Mouse (Mus musculus): ENCODE results near the gene Plch2. TPM values are rescaled to one million over a fixed set of nuclear protein-coding genes. Genes with fewer than 3 reads are reported as not detected.

Gene Plch2
- total and polyA plus RNA-seq, 3 experiments, result 0.85 to 1.1 TPM; not detected in 1

DNA sequence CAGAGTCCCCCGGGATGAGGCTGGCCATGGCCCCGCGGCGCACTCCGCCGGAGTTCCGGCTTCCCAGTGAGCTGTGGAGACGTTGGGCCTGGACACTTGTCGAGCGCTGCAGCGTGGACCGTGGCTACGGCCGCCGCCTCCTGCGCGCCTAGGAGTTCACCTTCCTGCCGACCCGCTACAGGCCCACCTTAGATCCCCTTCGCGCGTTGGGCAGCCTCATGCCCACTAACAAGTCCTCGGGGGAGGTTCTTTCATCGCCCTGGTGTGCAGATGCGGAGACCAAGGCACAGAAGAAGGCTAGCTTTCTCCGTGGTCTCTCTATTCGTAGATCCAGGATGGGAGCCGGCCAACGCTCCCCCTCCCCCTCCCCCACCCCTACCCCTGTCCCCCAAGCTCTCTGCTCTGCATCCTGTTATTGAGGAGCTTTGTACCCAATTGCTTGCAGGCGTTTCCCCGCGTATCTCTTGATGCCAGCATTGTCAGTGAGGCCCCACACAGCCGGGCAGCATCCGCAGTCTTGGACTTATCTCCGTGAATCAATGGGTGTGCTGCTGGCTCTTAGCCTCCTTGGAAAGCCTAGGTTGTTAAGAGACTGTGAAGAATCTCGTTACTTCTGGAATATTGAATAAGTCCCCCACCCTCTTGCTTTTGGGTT, 91.9 kb downstream of the Plch2 start (continued):
- no peak; a peak in 1 of 4 replicates for TF ChIP-seq POLR2A (IDR thresholded peaks at IDR 0.05; ENCODE audit: control insufficient read depth in 1 of 2, insufficient read depth in 1 of 2, low read depth in 1 of 2, low read length in 2 of 2, poor library complexity in 1 of 2)
- TF ChIP-seq CHD2 (IDR thresholded peaks at IDR 0.05; ENCODE audit: low read length), result no peak
- no peak; the same call in 1 of the 2 replicates for TF ChIP-seq KAT2A (conservative IDR thresholded peaks at IDR 0.05; ENCODE audit: low read depth, low read length)
- no peak for TF ChIP-seq UBTF (IDR thresholded peaks at IDR 0.05; ENCODE audit: borderline replicate concordance, insufficient read depth, low read depth, low read length)
- TF ChIP-seq ZNF384 (IDR thresholded peaks at IDR 0.05; ENCODE audit: low read depth, low read length), result no peak
- peak; percentile 40; the same call in 1 of the 2 replicates for TF ChIP-seq CHD1 (IDR thresholded peaks at IDR 0.05; ENCODE audit: low read depth, low read length)
- peak; percentile 50 for TF ChIP-seq TAL1 (IDR thresholded peaks at IDR 0.05; ENCODE audit: low read length)
- TF ChIP-seq ETS1 (IDR thresholded peaks at IDR 0.05; ENCODE audit: low read depth, low read length), result peak; percentile 62; the same call in 1 of the 2 replicates
- TF ChIP-seq USF2 (IDR thresholded peaks at IDR 0.05; ENCODE audit: borderline replicate concordance in 1 of 2, insufficient read depth in 1 of 2, low read depth in 1 of 2, low read length in 2 of 2), result no peak
- no peak for TF ChIP-seq CTCF (IDR thresholded peaks at IDR 0.05 in 2 of 3, conservative IDR thresholded peaks at IDR 0.05 in 1 of 3; ENCODE audit: control insufficient read depth in 1 of 3, insufficient read depth in 1 of 3, low read depth in 2 of 3, low read length in 3 of 3, poor library complexity in 1 of 3, severe bottlenecking in 1 of 3)
- no peak for TF ChIP-seq RAD21 (IDR thresholded peaks at IDR 0.05; ENCODE audit: low read depth, low read length)
- TF ChIP-seq EP300 (IDR thresholded peaks at IDR 0.05; ENCODE audit: low read depth in 1 of 2, low read length in 2 of 2), result peak in 1 of 2 experiments; percentile 82; a peak in 3 of 4 replicates
- peak; percentile 35; the same call in 1 of the 2 replicates for TF ChIP-seq HCFC1 (IDR thresholded peaks at IDR 0.05; ENCODE audit: low read depth, low read length)
- TF ChIP-seq ZKSCAN1 (IDR thresholded peaks at IDR 0.05; ENCODE audit: low read depth, low read length), result no peak
- TF ChIP-seq TCF12 (IDR thresholded peaks at IDR 0.05; ENCODE audit: low read depth, low read length), result peak; percentile 79
- no peak for TF ChIP-seq NRF1 (IDR thresholded peaks at IDR 0.05; ENCODE audit: insufficient read depth, low read depth, low read length, poor library complexity, severe bottlenecking)
- TF ChIP-seq JUND (IDR thresholded peaks at IDR 0.05; ENCODE audit: low read depth, low read length), result no peak
- peak; percentile 35; the same call in 1 of the 2 replicates for TF ChIP-seq RCOR1 (IDR thresholded peaks at IDR 0.05; ENCODE audit: low read depth, low read length)
- no peak for TF ChIP-seq ZC3H11A (IDR thresholded peaks at IDR 0.05; ENCODE audit: low read depth, low read length)
- peak; percentile 25; the same call in 1 of the 2 replicates for TF ChIP-seq TBP (IDR thresholded peaks at IDR 0.05; ENCODE audit: low read depth, low read length)
- no peak for TF ChIP-seq USF1 (IDR thresholded peaks at IDR 0.05; ENCODE audit: low read depth, low read length)

DNA sequence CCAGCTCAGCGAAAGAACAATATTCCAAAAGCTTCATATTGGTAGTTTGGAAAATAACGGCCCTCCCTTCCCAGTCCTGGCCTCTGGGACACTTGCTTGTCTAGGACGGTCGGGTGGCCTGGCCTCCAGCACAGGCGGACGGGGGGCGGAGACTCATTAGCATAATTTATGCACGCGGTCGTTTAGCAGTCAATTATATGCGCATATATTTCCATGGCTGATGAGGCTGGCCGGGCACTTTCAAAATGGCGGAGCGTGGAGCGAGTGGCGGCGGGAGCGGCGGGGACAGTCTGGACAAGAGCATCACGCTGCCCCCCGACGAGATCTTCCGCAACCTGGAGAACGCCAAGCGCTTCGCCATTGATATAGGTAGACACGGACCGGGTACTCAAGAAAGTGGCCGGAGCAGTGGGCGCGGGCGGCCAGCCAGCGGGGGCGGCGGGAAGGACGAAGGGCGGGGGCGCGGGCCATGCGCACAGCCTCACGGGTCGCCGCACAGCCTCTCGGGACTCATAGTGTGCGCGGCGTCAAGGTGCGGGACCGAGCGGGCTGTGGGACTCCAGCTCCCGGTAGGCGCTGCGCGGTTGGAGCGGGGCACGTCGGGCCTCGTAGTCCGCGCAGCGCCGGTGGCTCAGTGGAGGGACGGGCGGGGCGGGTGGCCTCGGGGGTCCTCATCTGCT, 92.5 kb downstream of the Plch2 start, which contains the start of gene Pank4:
Gene Pank4, plus strand, starts transcription at position 223 of the 680 bp plus-strand sequence.
- H3K36me3 ChIP-seq (ENCODE audit: control insufficient read depth in 1 of 2, insufficient read depth in 2 of 2, low read length in 2 of 2), result peaks cover 2 to 15% of the 10 kb centered on the region in 2 experiments
- H3K4me3 ChIP-seq (ENCODE audit: control insufficient read depth in 1 of 2, insufficient read depth in 1 of 2, low read depth in 2 of 2, low read length in 2 of 2), result peak within 1 kb of the TSS; percentile 65 to 92
- H3K27me3 ChIP-seq (ENCODE audit: control insufficient read depth in 1 of 2, insufficient read depth in 2 of 2, low read length in 2 of 2), result peaks cover 0 to 5% of the 10 kb centered on the region in 2 experiments; a peak in 1 of 4 replicates
- H3K79me2 ChIP-seq (ENCODE audit: control insufficient read depth, insufficient read depth, low read length, poor library complexity), result peaks cover 36% of the 10 kb centered on the region
- peaks cover 6 to 18% of the 10 kb centered on the region in 2 experiments; a peak in 3 of 4 replicates for H3K4me1 ChIP-seq (ENCODE audit: control insufficient read depth in 1 of 2, insufficient read depth in 2 of 2, low read length in 2 of 2)
- H3K9ac ChIP-seq (ENCODE audit: control insufficient read depth, low read depth, low read length, poor library complexity, severe bottlenecking), result peak within 1 kb of the TSS; percentile 85
- H3K27ac ChIP-seq (ENCODE audit: control insufficient read depth, low read depth, low read length), result peak within 1 kb of the TSS; percentile 97
- no peaks in the 10 kb centered on the region for H3K9me3 ChIP-seq (replicated peaks; ENCODE audit: insufficient read depth, low read length)
- peak; percentile 93 for DNase-seq (ENCODE audit: low read depth, low spot score)
- TF ChIP-seq POLR2A (IDR thresholded peaks at IDR 0.05; ENCODE audit: control insufficient read depth in 1 of 2, insufficient read depth in 1 of 2, low read depth in 1 of 2, low read length in 2 of 2, poor library complexity in 1 of 2) (peak; percentile 69 to 92; a peak in 3 of 4 replicates), POLR2AphosphoS5 (IDR thresholded peaks at IDR 0.05; ENCODE audit: borderline replicate concordance, low read depth, low read length) (no peak), NELFE (IDR thresholded peaks at IDR 0.05; ENCODE audit: low read depth, low read length) (peak; percentile 85), RCOR1 (IDR thresholded peaks at IDR 0.05; ENCODE audit: low read depth, low read length) (no peak), ZNF384 (IDR thresholded peaks at IDR 0.05; ENCODE audit: low read depth, low read length) (no peak), CHD2 (IDR thresholded peaks at IDR 0.05; ENCODE audit: low read length) (no peak), MEF2A (IDR thresholded peaks at IDR 0.05; ENCODE audit: extremely low read depth, insufficient replicate concordance, low read depth, low read length, poor library complexity, severe bottlenecking) (no peak), JUND (IDR thresholded peaks at IDR 0.05; ENCODE audit: low read depth, low read length) (no peak), ZMIZ1 (IDR thresholded peaks at IDR 0.05; ENCODE audit: low read depth, low read length) (0 out of 2 replicates have a peak, but pooled peaks have one; percentile 59), GABPA (IDR thresholded peaks at IDR 0.05; ENCODE audit: low read depth, low read length) (no peak), MAFK (IDR thresholded peaks at IDR 0.05; ENCODE audit: borderline replicate concordance, low read depth, low read length) (no peak), ELF1 (IDR thresholded peaks at IDR 0.05; ENCODE audit: low read depth, low read length) (0 out of 2 replicates have a peak, but pooled peaks have one; percentile 12), BHLHE40 (IDR thresholded peaks at IDR 0.05; ENCODE audit: borderline replicate concordance, low read depth, low read length) (no peak), MXI1 (IDR thresholded peaks at IDR 0.05; ENCODE audit: low read depth, low read length) (peak; percentile 30; the same call in 1 of the 2 replicates), ETS1 (IDR thresholded peaks at IDR 0.05; ENCODE audit: low read depth, low read length) (no peak)
